Mouse (Mus musculus): ENCODE data around the gene Ccser2. TPM values are rescaled to one million over a fixed set of nuclear protein-coding genes. Genes with fewer than 3 reads are reported as not detected.

The Ccser2 gene
- total and polyA plus RNA-seq, 3 experiments, result 8.8 to 9.6 (median 9.3) TPM

GRCm38 (mm10) chr14:36932038-36932437 lies 36.5 kb downstream of the Ccser2 start (continued):
- peak; percentile 87 for TF ChIP-seq ETS1 (conservative IDR thresholded peaks at IDR 0.05; ENCODE audit: low read depth, low read length)
- TF ChIP-seq MEF2A (IDR thresholded peaks at IDR 0.05; ENCODE audit: borderline replicate concordance, low read depth, low read length), result peak; percentile 100
- peak; percentile 96 for TF ChIP-seq TCF12 (IDR thresholded peaks at IDR 0.05; ENCODE audit: low read depth, low read length)
- TF ChIP-seq ELF1 (IDR thresholded peaks at IDR 0.05; ENCODE audit: low read depth, low read length), result no peak
- no peak for TF ChIP-seq NELFE (IDR thresholded peaks at IDR 0.05; ENCODE audit: low read depth, low read length)
- TF ChIP-seq SIN3A (IDR thresholded peaks at IDR 0.05; ENCODE audit: low read length), result peak; percentile 75; the same call in 1 of the 2 replicates
- TF ChIP-seq PAX5 (IDR thresholded peaks at IDR 0.05; ENCODE audit: low read length), result no peak
- TF ChIP-seq MAFK (IDR thresholded peaks at IDR 0.05; ENCODE audit: insufficient replicate concordance, low read length), result peak; percentile 79
- TF ChIP-seq MAZ (IDR thresholded peaks at IDR 0.05; ENCODE audit: low read depth, low read length), result 0 out of 2 replicates have a peak, but pooled peaks have one; percentile 13

DNA sequence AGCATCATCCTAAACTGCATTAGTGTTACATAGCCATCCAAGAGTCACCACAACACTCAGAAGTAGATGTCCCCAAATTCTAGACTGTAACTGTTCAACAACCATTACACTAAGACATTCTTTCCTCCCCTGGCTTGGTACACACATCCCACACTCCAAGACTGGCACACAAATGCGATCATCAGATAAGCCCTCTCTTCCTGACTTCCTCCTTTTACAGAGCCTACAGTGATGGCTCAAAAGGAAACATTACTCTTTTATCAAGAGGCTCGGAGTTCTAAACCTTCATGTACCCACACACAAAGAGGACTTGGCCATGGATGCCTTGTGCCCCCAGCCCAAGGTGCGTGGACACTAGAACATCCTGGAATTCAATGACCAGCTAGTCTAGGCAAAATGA lies 45.2 kb downstream of the Ccser2 start:
- Histone ChIP-seq H3K9ac (ENCODE audit: insufficient read depth, low read depth) (no peak overlapping the region), H3K4me1 (ENCODE audit: control insufficient read depth in 1 of 2, insufficient read depth in 2 of 2) (peaks cover 4 to 14% of the 10 kb centered on the region in 2 experiments; a peak in 2 of 4 replicates), H3K4me2 (ENCODE audit: insufficient read depth, low read depth, poor library complexity, severe bottlenecking) (no peak overlapping the region), H3K79me2 (replicated peaks; ENCODE audit: control insufficient read depth, extremely low read depth, insufficient read depth, poor library complexity, severe bottlenecking) (no peaks in the 10 kb centered on the region), H3K27me3 (replicated peaks) (no peaks in the 10 kb centered on the region), H3K9me3 (replicated peaks; ENCODE audit: low read length) (no peaks in the 10 kb centered on the region), H3K4me3 (replicated peaks in 1 of 3; ENCODE audit: low read depth in 2 of 3, low read length in 2 of 3, poor library complexity in 1 of 3) (no peak overlapping the region), H3K27ac (ENCODE audit: insufficient read depth, low read depth) (no peak overlapping the region; the same call in 1 of the 2 replicates), H3K36me3 (replicated peaks in 1 of 2; ENCODE audit: control insufficient read depth in 1 of 2, insufficient read depth in 1 of 2, low read length in 1 of 2) (peaks cover 18 to 62% of the 10 kb centered on the region in 2 experiments)
- in situ Hi-C loops (cut with MboI; ENCODE audit: low pct_ligation_motif_present, low pct_unique_long_range_greater_than_20kb, low sequenced_read_pairs), result no loop called here
- no peak for DNase-seq (ENCODE audit: extremely low read depth)
- no peak for TF ChIP-seq MEF2A (IDR thresholded peaks at IDR 0.05; ENCODE audit: borderline replicate concordance, low read depth, low read length)
- TF ChIP-seq PAX5 (IDR thresholded peaks at IDR 0.05; ENCODE audit: low read length), result no peak
- no peak for TF ChIP-seq MAZ (IDR thresholded peaks at IDR 0.05; ENCODE audit: low read depth, low read length)
- no peak for TF ChIP-seq CHD2 (IDR thresholded peaks at IDR 0.05; ENCODE audit: low read length)
- no peak for TF ChIP-seq ZNF384 (IDR thresholded peaks at IDR 0.05; ENCODE audit: low read depth, low read length)
- TF ChIP-seq JUN (IDR thresholded peaks at IDR 0.05; ENCODE audit: insufficient read depth, low read depth, low read length), result no peak
- no peak for TF ChIP-seq GABPA (IDR thresholded peaks at IDR 0.05; ENCODE audit: insufficient replicate concordance, low read depth, low read length)
- TF ChIP-seq MAFK (IDR thresholded peaks at IDR 0.05; ENCODE audit: insufficient replicate concordance, low read length), result no peak
- no peak for TF ChIP-seq POLR2AphosphoS2 (IDR thresholded peaks at IDR 0.05; ENCODE audit: low read depth, low read length)
- TF ChIP-seq HCFC1 (IDR thresholded peaks at IDR 0.05; ENCODE audit: low read depth, low read length), result no peak
- TF ChIP-seq SIN3A (IDR thresholded peaks at IDR 0.05; ENCODE audit: low read length), result no peak
- TF ChIP-seq KAT2A (IDR thresholded peaks at IDR 0.05; ENCODE audit: insufficient replicate concordance, low read length), result no peak
- TF ChIP-seq RCOR1 (conservative IDR thresholded peaks at IDR 0.05; ENCODE audit: low read depth, low read length), result no peak
- TF ChIP-seq NELFE (IDR thresholded peaks at IDR 0.05; ENCODE audit: low read depth, low read length), result no peak
- dilution Hi-C loops (cut with MboI; ENCODE audit: extremely low pct_ligation_motif_present, extremely low pct_unique_long_range_greater_than_20kb, low sequenced_read_pairs), result no loop called here
